Mouse (Mus musculus) cerebellum, postnatal 14 days (tissue): ENCODE data around the gene Lztr1.

ENCODE experiments used
- DNase-seq, 2 experiments: peaks; one replicate each; pipeline ENCODE4 v3.0.0; 2021; ENCODE audit warnings: mixed read lengths in 2 of 2

Gene Lztr1

GRCm38 (mm10) chr16:17558811-17559210 lies 50.3 kb downstream of the Lztr1 start:
- no peak for DNase-seq

- no peak for DNase-seq
Observed at GRCm38 (mm10) chr16:17559396-17560027, 51.0 kb downstream of the Lztr1 start.

GRCm38 (mm10) chr16:17561128-17561750 lies 52.8 kb downstream of the Lztr1 start, which contains the start of gene Lrrc74b:
Gene Lrrc74b, minus strand, starts transcription at chr16:17561247.
- peak; percentile 42 to 69 for DNase-seq

GRCm38 (mm10) chr16:17561751-17562208 lies 53.3 kb downstream of the Lztr1 start, which contains the start of gene P2rx6:
Gene P2rx6, plus strand, starts transcription at chr16:17561885.
- peak; percentile 27 to 47 for DNase-seq

GRCm38 (mm10) chr16:17563580-17563979 lies 55.1 kb downstream of the Lztr1 start:
- no peak for DNase-seq

GRCm38 (mm10) chr16:17564221-17564620 lies 55.7 kb downstream of the Lztr1 start:
- DNase-seq = no peak

- DNase-seq = no peak
Observed at GRCm38 (mm10) chr16:17564771-17565170, 56.3 kb downstream of the Lztr1 start.

GRCm38 (mm10) chr16:17566186-17566585 lies 57.7 kb downstream of the Lztr1 start:
- DNase-seq = no peak
